Mouse (Mus musculus) kidney, postnatal 4 days (tissue): ENCODE results near the gene Slco1c1.
"Not testable (repeated sequence)": the region's sequence is repeated elsewhere in the genome, so short reads cannot be mapped to it uniquely, and the experiment has no call there.

ENCODE experiments used
- DNase-seq, 2 experiments: peaks; one replicate each; pipeline ENCODE4 v3.0.0; 2021; ENCODE audit warnings: mixed read lengths in 2 of 2

The Slco1c1 gene

GRCm38 (mm10) chr6:141590598-141591200, 66.5 kb downstream of the Slco1c1 start:
- not testable (repeated sequence) for DNase-seq

GRCm38 (mm10) chr6:141596081-141596480, 71.9 kb downstream of the Slco1c1 start:
- no peak for DNase-seq

GRCm38 (mm10) chr6:141597037-141597436, 72.9 kb downstream of the Slco1c1 start:
- no peak for DNase-seq

- DNase-seq: no peak
Measured at GRCm38 (mm10) chr6:141600940-141601339, 76.8 kb downstream of the Slco1c1 start.

GRCm38 (mm10) chr6:141610702-141611260, 86.6 kb downstream of the Slco1c1 start:
- no peak for DNase-seq

GRCm38 (mm10) chr6:141614017-141614416, 89.8 kb downstream of the Slco1c1 start:
- DNase-seq: no peak

- DNase-seq: no peak
Measured at GRCm38 (mm10) chr6:141615348-141615747, 91.2 kb downstream of the Slco1c1 start.
